In genomic region chr8:117423029-117423428, GRCm38 (mm10) we compare ENCODE assay signal across 8 mouse cellular contexts.
A peak's percentile ranks its signal among the peaks of the same experiment; 100 is the strongest.
DNase-seq lines count a peak whose midpoint lies in the region; ATAC-seq and TF ChIP-seq lines count a peak whose summit lies in the region.

No protein-coding gene starts in this region.

- H3K27me3 ChIP-seq in neural tube, embryonic 13.5 days = no peaks in the 10 kb centered on the region
- no peaks in the 10 kb centered on the region for H3K27me3 ChIP-seq in heart, adult 2 months (ENCODE audit: control insufficient read depth, insufficient read depth, low read length)

- TF ChIP-seq EP300 in heart, adult 2 months (IDR thresholded peaks at IDR 0.05; ENCODE audit: insufficient read depth, low read depth, low read length) = 0 out of 2 replicates have a peak, but pooled peaks have one; percentile 56

- 84% methylated on average over 4 of the region's 4 CpGs for WGBS in neural tube, embryonic 13.5 days
- WGBS in heart, adult 2 months = 35% methylated on average over 4 of the region's 4 CpGs

- no peak overlapping the region for H3K4me2 ChIP-seq in neural tube, embryonic 13.5 days

- DNase-seq in neural tube, embryonic 10.5 days (ENCODE audit: extremely low spot score, low spot score) = no peak
- DNase-seq in cerebellum, postnatal 14 days = peak; percentile 98 to 99
- DNase-seq in heart, adult 2 months = peak; percentile 71 to 89
- peak; percentile 73 to 81 for DNase-seq in layer of hippocampus, postnatal 10 days (ENCODE audit: low spot score in 2 of 2)
- peak; percentile 80 to 86 for DNase-seq in right cerebral cortex, adult 2 months (ENCODE audit: low spot score in 2 of 2)

- no peak for TF ChIP-seq CTCF in heart, adult 2 months (IDR thresholded peaks at IDR 0.05)

- H3K9ac ChIP-seq in neural tube, embryonic 13.5 days = peak overlapping the region; percentile 26; the same call in 1 of the 2 replicates
- no peak overlapping the region for H3K9ac ChIP-seq in heart, adult 2 months (ENCODE audit: low read depth, low read length)

- no peaks in the 10 kb centered on the region for H3K79me2 ChIP-seq in heart, adult 2 months (replicated peaks; ENCODE audit: control insufficient read depth, insufficient read depth, low read length)

- no peak for ATAC-seq in neural tube, embryonic 13.5 days (ENCODE audit: low read depth)
- ATAC-seq in erythroid progenitor cell, adult 5-6 weeks (replicated peaks; ENCODE audit: low FRiP score, poor library complexity, severe bottlenecking) = no peak
- no peak for ATAC-seq in megakaryocyte-erythroid progenitor cell, adult 5-6 weeks (replicated peaks; ENCODE audit: low FRiP score, low TSS enrichment, poor library complexity, severe bottlenecking)

- H3K27ac ChIP-seq in neural tube, embryonic 13.5 days (replicated peaks) = peak overlapping the region; percentile 68
- H3K27ac ChIP-seq in heart, adult 2 months = no peak overlapping the region; the same call in 1 of the 2 replicates

- no peaks in the 10 kb centered on the region for H3K9me3 ChIP-seq in neural tube, embryonic 13.5 days

- peaks cover 21% of the 10 kb centered on the region for H3K4me1 ChIP-seq in neural tube, embryonic 13.5 days (replicated peaks)
- peaks cover 12% of the 10 kb centered on the region for H3K4me1 ChIP-seq in heart, adult 2 months (ENCODE audit: control insufficient read depth, insufficient read depth, low read length)

- intact Hi-C loops in heart, adult 2 months (cut with DNase I) = loop anchor here (5.0 kb wide), 1 partner anchor 41 kb away; no protein-coding TSS in a partner anchor

- H3K36me3 ChIP-seq in neural tube, embryonic 13.5 days = peaks cover 58% of the 10 kb centered on the region
- H3K36me3 ChIP-seq in heart, adult 2 months (ENCODE audit: control insufficient read depth, insufficient read depth, low read length) = no peaks in the 10 kb centered on the region

- no peak for TF ChIP-seq POLR2A in heart, adult 2 months (IDR thresholded peaks at IDR 0.05; ENCODE audit: insufficient read depth, low read depth, low read length)

- H3K4me3 ChIP-seq in neural tube, embryonic 13.5 days = no peak overlapping the region
- no peak overlapping the region for H3K4me3 ChIP-seq in heart, adult 2 months
